Mouse (Mus musculus): ENCODE measurements around the gene Jazf1.

GRCm38 (mm10) chr6:52955304-52955703 lies 113.1 kb downstream of the Jazf1 start:
- TF ChIP-seq CTCF (conservative IDR thresholded peaks at IDR 0.05; ENCODE audit: low read length) (no peak), NANOG (IDR thresholded peaks at IDR 0.05; ENCODE audit: borderline replicate concordance, low read length) (no peak), POU5F1 (IDR thresholded peaks at IDR 0.05; ENCODE audit: borderline replicate concordance, low read length) (no peak)
